Mouse (Mus musculus): ENCODE data around the gene Tnpo1. TPM values are rescaled to one million over a fixed set of nuclear protein-coding genes. Genes with fewer than 3 reads are reported as not detected.

Gene Tnpo1
- polyA plus RNA-seq, 1 experiment from 2014 or later: 124 TPM

DNA sequence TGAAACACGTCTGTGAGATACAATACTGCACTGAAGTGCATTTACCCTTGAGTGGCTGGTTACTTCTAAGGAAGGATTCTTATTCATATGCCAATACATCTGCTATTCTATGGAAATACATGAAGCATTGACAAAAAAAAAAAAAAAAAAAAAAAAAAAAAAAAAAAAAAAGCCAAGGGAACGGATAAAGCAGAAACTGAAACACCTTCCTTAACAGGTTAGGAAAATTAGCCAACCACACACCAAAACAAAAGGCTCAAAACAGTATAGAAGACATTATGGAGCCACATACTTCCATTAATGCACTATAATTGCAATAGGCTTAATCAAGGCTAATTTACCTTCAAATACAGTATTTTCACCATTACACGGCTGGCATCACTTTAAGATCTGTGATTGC lies 51.5 kb downstream of the Tnpo1 start:
- Histone ChIP-seq H3K9me3 (ENCODE audit: control insufficient read depth, low read length) (no peaks in the 10 kb centered on the region), H3K4me3 (ENCODE audit: low read depth, low read length) (no peak overlapping the region), H3K36me3 (ENCODE audit: control insufficient read depth, insufficient read depth, low read length) (0 out of 2 replicates have a peak, but pooled peaks cover 6% of the 10 kb centered on the region), H3K27me3 (ENCODE audit: control insufficient read depth, insufficient read depth, low read length) (no peaks in the 10 kb centered on the region), H3K4me2 (replicated peaks; ENCODE audit: low read depth, low read length) (no peak overlapping the region), H3K9ac (ENCODE audit: low read depth, low read length) (no peak overlapping the region), H3K27ac (ENCODE audit: low read depth, low read length) (no peak overlapping the region), H3K4me1 (replicated peaks; ENCODE audit: control insufficient read depth, insufficient read depth, low read length) (no peaks in the 10 kb centered on the region)
- 89% methylated on average over 3 of the region's 3 CpGs for whole genome bisulfite sequencing
- ATAC-seq (ENCODE audit: low FRiP score) (no peak), DNase-seq (ENCODE audit: low spot score) (no peak)

- H3K36me3 ChIP-seq (ENCODE audit: control insufficient read depth, insufficient read depth, low read length): peaks cover 7% of the 10 kb centered on the region; the same call in 1 of the 2 replicates
- DNase-seq (ENCODE audit: low spot score) (no peak), ATAC-seq (ENCODE audit: low FRiP score) (no peak)
- no peaks in the 10 kb centered on the region for H3K9me3 ChIP-seq (ENCODE audit: control insufficient read depth, low read length)
- H3K9ac ChIP-seq (ENCODE audit: low read depth, low read length): no peak overlapping the region
- H3K4me3 ChIP-seq (ENCODE audit: low read depth, low read length): no peak overlapping the region
- 78% methylated on average over 7 of the region's 7 CpGs for WGBS
- H3K4me2 ChIP-seq (replicated peaks; ENCODE audit: low read depth, low read length): no peak overlapping the region
- no peaks in the 10 kb centered on the region for H3K27me3 ChIP-seq (ENCODE audit: control insufficient read depth, insufficient read depth, low read length)
- H3K4me1 ChIP-seq (replicated peaks; ENCODE audit: control insufficient read depth, insufficient read depth, low read length): no peaks in the 10 kb centered on the region
- no peak overlapping the region for H3K27ac ChIP-seq (ENCODE audit: low read depth, low read length)
Measured at GRCm38 (mm10) chr13:98872273-98872847, 53.8 kb downstream of the Tnpo1 start.

GRCm38 (mm10) chr13:98871263-98871662 lies 54.9 kb downstream of the Tnpo1 start:
- 78% methylated on average over 1 of the region's 1 CpGs for WGBS
- Histone ChIP-seq H3K36me3 (ENCODE audit: control insufficient read depth, insufficient read depth, low read length) (peaks cover 7% of the 10 kb centered on the region; the same call in 1 of the 2 replicates), H3K27ac (ENCODE audit: low read depth, low read length) (no peak overlapping the region), H3K4me2 (replicated peaks; ENCODE audit: low read depth, low read length) (no peak overlapping the region), H3K4me3 (ENCODE audit: low read depth, low read length) (no peak overlapping the region), H3K9me3 (ENCODE audit: control insufficient read depth, low read length) (no peaks in the 10 kb centered on the region), H3K9ac (ENCODE audit: low read depth, low read length) (no peak overlapping the region), H3K27me3 (ENCODE audit: control insufficient read depth, insufficient read depth, low read length) (no peaks in the 10 kb centered on the region), H3K4me1 (replicated peaks; ENCODE audit: control insufficient read depth, insufficient read depth, low read length) (no peaks in the 10 kb centered on the region)
- no peak for ATAC-seq (ENCODE audit: low FRiP score)
- DNase-seq (ENCODE audit: low spot score): no peak

GRCm38 (mm10) chr13:98868236-98868923 lies 57.8 kb downstream of the Tnpo1 start:
- H3K4me2 ChIP-seq (replicated peaks; ENCODE audit: low read depth, low read length): no peak overlapping the region
- ATAC-seq (ENCODE audit: low FRiP score): no peak
- no peaks in the 10 kb centered on the region for H3K27me3 ChIP-seq (ENCODE audit: control insufficient read depth, insufficient read depth, low read length)
- no peak overlapping the region for H3K9ac ChIP-seq (ENCODE audit: low read depth, low read length)
- 95% methylated on average over 9 of the region's 9 CpGs for WGBS
- H3K4me1 ChIP-seq (replicated peaks; ENCODE audit: control insufficient read depth, insufficient read depth, low read length): no peaks in the 10 kb centered on the region
- H3K36me3 ChIP-seq (ENCODE audit: control insufficient read depth, insufficient read depth, low read length): peaks cover 7% of the 10 kb centered on the region
- H3K27ac ChIP-seq (ENCODE audit: low read depth, low read length): no peak overlapping the region
- no peaks in the 10 kb centered on the region for H3K9me3 ChIP-seq (ENCODE audit: control insufficient read depth, low read length)
- H3K4me3 ChIP-seq (ENCODE audit: low read depth, low read length): no peak overlapping the region
- no peak for DNase-seq (ENCODE audit: low spot score)

DNA sequence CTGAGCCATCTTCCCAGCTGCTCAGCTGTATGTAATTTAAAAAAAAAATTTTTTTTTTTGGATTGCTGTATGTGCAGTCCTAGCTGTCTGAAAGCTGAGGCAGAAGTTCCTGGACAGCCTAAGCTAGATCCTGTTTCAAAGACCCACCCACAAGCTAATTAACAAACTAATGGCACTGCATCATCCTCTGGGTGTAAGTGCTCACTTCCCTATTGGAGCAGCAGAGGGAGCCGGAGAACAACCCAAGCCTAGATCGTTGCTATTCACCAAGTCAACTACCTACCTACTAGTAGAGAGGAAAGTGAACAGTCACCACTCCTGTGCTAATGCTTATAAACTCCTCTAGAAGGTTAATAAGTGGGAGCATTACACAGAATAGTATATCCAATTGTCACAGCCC lies 58.4 kb downstream of the Tnpo1 start:
- no peak overlapping the region for H3K9ac ChIP-seq (ENCODE audit: low read depth, low read length)
- H3K27ac ChIP-seq (ENCODE audit: low read depth, low read length): no peak overlapping the region
- DNase-seq (ENCODE audit: low spot score) (peak; percentile 58), ATAC-seq (ENCODE audit: low FRiP score) (no peak)
- H3K36me3 ChIP-seq (ENCODE audit: control insufficient read depth, insufficient read depth, low read length): peaks cover 8% of the 10 kb centered on the region
- 59% methylated on average over 2 of the region's 2 CpGs for WGBS
- H3K27me3 ChIP-seq (ENCODE audit: control insufficient read depth, insufficient read depth, low read length): no peaks in the 10 kb centered on the region
- H3K9me3 ChIP-seq (ENCODE audit: control insufficient read depth, low read length): no peaks in the 10 kb centered on the region
- H3K4me3 ChIP-seq (ENCODE audit: low read depth, low read length): no peak overlapping the region
- H3K4me1 ChIP-seq (replicated peaks; ENCODE audit: control insufficient read depth, insufficient read depth, low read length): no peaks in the 10 kb centered on the region
- H3K4me2 ChIP-seq (replicated peaks; ENCODE audit: low read depth, low read length): no peak overlapping the region

- no peak overlapping the region for H3K4me2 ChIP-seq (replicated peaks; ENCODE audit: low read depth, low read length)
- no peaks in the 10 kb centered on the region for H3K9me3 ChIP-seq (ENCODE audit: control insufficient read depth, low read length)
- H3K4me1 ChIP-seq (replicated peaks; ENCODE audit: control insufficient read depth, insufficient read depth, low read length): no peaks in the 10 kb centered on the region
- H3K27ac ChIP-seq (ENCODE audit: low read depth, low read length): no peak overlapping the region
- no peak overlapping the region for H3K9ac ChIP-seq (ENCODE audit: low read depth, low read length)
- DNase-seq (ENCODE audit: low spot score) (no peak), ATAC-seq (ENCODE audit: low FRiP score) (no peak)
- peaks cover 25% of the 10 kb centered on the region; the same call in 1 of the 2 replicates for H3K36me3 ChIP-seq (ENCODE audit: control insufficient read depth, insufficient read depth, low read length)
- 94% methylated on average over 8 of the region's 8 CpGs for WGBS
- no peak overlapping the region for H3K4me3 ChIP-seq (ENCODE audit: low read depth, low read length)
- no peaks in the 10 kb centered on the region for H3K27me3 ChIP-seq (ENCODE audit: control insufficient read depth, insufficient read depth, low read length)
Measured at GRCm38 (mm10) chr13:98855291-98855690, 70.9 kb downstream of the Tnpo1 start.

- ATAC-seq (ENCODE audit: low FRiP score) (no peak), DNase-seq (ENCODE audit: low spot score) (no peak)
- Histone ChIP-seq H3K36me3 (ENCODE audit: control insufficient read depth, insufficient read depth, low read length) (peaks cover 5% of the 10 kb centered on the region; the same call in 1 of the 2 replicates), H3K9me3 (ENCODE audit: control insufficient read depth, low read length) (no peaks in the 10 kb centered on the region), H3K4me3 (ENCODE audit: low read depth, low read length) (no peak overlapping the region), H3K9ac (ENCODE audit: low read depth, low read length) (no peak overlapping the region), H3K4me1 (replicated peaks; ENCODE audit: control insufficient read depth, insufficient read depth, low read length) (no peaks in the 10 kb centered on the region), H3K27me3 (ENCODE audit: control insufficient read depth, insufficient read depth, low read length) (no peaks in the 10 kb centered on the region), H3K4me2 (replicated peaks; ENCODE audit: low read depth, low read length) (no peak overlapping the region), H3K27ac (ENCODE audit: low read depth, low read length) (no peak overlapping the region)
- 77% methylated on average over 1 of the region's 1 CpGs for WGBS
Measured at GRCm38 (mm10) chr13:98845794-98846193, 80.4 kb downstream of the Tnpo1 start.

GRCm38 (mm10) chr13:98836423-98837088 lies 89.6 kb downstream of the Tnpo1 start:
- peak; percentile 33 for DNase-seq (ENCODE audit: low spot score)
- no peaks in the 10 kb centered on the region for H3K36me3 ChIP-seq (ENCODE audit: control insufficient read depth, insufficient read depth, low read length)
- H3K9me3 ChIP-seq (ENCODE audit: control insufficient read depth, low read length): no peaks in the 10 kb centered on the region
- no peak overlapping the region for H3K4me2 ChIP-seq (replicated peaks; ENCODE audit: low read depth, low read length)
- no peak overlapping the region for H3K9ac ChIP-seq (ENCODE audit: low read depth, low read length)
- no peak overlapping the region for H3K27ac ChIP-seq (ENCODE audit: low read depth, low read length)
- H3K27me3 ChIP-seq (ENCODE audit: control insufficient read depth, insufficient read depth, low read length): no peaks in the 10 kb centered on the region
- ATAC-seq (ENCODE audit: low FRiP score): no peak
- H3K4me1 ChIP-seq (replicated peaks; ENCODE audit: control insufficient read depth, insufficient read depth, low read length): no peaks in the 10 kb centered on the region
- 85% methylated on average over 6 of the region's 6 CpGs for WGBS
- no peak overlapping the region for H3K4me3 ChIP-seq (ENCODE audit: low read depth, low read length)

Data from hindbrain, embryonic 11.5 days (tissue).